Mouse (Mus musculus) E14TG2a.4 (cell line): ENCODE results near the gene Ank2.

Experiments used
- CTCF ChIP-seq: conservative IDR thresholded peaks from 2 replicates; pipeline ENCODE4 v1.5.1; 2014; ENCODE audit warnings: low read length
- POU5F1 ChIP-seq: IDR thresholded peaks from 2 replicates; pipeline ENCODE4 v1.6.1; 2014; ENCODE audit warnings: low read length, borderline replicate concordance

GRCm38 (mm10) chr3:127256681-127257080, 242.5 kb downstream of the Ank2 start:
- TF ChIP-seq CTCF (no peak), POU5F1 (no peak)
